Mouse (Mus musculus) adrenal gland, postnatal 25 days (tissue): Measurements from ENCODE around the gene Aldh3b2. TPM values are rescaled to one million over a fixed set of nuclear protein-coding genes. Genes with fewer than 3 reads are reported as not detected.

Experiments used
- DNase-seq: peaks from one replicate; pipeline ENCODE4 v3.0.0; 2021; ENCODE audit warnings: mixed read lengths
- total RNA-seq: library from RNA; stranded (reverse); gene quantifications from 2 replicates; pipeline ENCODE4 v1.2.3, GENCODE M21; 2021

Gene Aldh3b2
- total RNA-seq, 1 experiment from 2014 or later: 11.6 TPM

- DNase-seq: no peak
These were observed 15.9 kb downstream of the Aldh3b2 start for GRCm38 (mm10) chr19:3988066-3988465.

DNA sequence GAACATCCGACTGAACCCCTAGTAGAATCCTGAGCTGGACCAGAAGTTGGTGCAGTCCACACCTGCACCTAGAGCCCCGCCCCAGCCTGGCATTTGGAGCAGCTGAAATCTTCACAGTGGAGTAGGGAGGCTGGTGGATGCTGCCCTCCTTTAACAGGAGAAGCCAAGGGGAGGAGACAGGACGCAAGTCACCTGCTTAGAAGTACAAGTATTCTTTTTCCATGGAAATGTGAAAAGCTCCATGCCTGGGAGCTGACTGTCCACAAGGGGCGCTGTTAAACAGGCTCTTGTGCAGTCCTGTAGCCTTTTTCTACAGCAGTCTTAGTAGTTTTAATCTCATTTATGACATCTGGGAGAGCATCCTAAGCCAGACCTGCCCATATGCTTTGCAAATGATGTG lies 16.6 kb downstream of the Aldh3b2 start:
- no peak for DNase-seq

GRCm38 (mm10) chr19:3990804-3991203 lies 18.7 kb downstream of the Aldh3b2 start:
- no peak for DNase-seq

GRCm38 (mm10) chr19:3991562-3991961 lies 19.4 kb downstream of the Aldh3b2 start:
- DNase-seq: no peak

DNA sequence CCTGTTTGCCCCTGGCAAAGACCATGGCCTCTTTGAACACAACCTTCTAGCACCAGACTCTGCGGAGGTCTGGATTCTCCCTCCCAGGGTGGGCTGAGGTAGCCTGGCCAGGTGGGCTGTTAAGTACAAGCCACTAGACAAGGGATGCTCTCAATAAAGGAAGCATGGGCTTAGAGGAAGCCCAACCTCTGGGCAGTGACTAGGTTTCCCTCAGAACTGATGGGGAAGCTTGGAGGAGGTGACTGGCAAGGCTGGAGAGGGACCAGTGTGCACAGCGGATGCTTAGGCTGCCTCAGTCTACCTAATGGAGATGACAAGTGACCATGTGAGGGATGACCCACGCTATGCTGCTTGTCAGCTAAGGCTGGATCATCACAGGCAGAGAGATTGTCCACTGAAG lies 19.8 kb downstream of the Aldh3b2 start:
- no peak for DNase-seq

GRCm38 (mm10) chr19:3992416-3992815 lies 20.3 kb downstream of the Aldh3b2 start, which contains the start of gene Tbx10:
Gene Tbx10 (plus strand): TSS chr19:3992752.
- no peak for DNase-seq

- no peak for DNase-seq
These were observed 22.8 kb downstream of the Aldh3b2 start for GRCm38 (mm10) chr19:3994932-3995331.

GRCm38 (mm10) chr19:3995505-3995904 lies 23.4 kb downstream of the Aldh3b2 start:
- DNase-seq: no peak

GRCm38 (mm10) chr19:3996106-3996505 lies 24.0 kb downstream of the Aldh3b2 start:
- DNase-seq: no peak

GRCm38 (mm10) chr19:3996747-3997146 lies 24.6 kb downstream of the Aldh3b2 start:
- no peak for DNase-seq

DNA sequence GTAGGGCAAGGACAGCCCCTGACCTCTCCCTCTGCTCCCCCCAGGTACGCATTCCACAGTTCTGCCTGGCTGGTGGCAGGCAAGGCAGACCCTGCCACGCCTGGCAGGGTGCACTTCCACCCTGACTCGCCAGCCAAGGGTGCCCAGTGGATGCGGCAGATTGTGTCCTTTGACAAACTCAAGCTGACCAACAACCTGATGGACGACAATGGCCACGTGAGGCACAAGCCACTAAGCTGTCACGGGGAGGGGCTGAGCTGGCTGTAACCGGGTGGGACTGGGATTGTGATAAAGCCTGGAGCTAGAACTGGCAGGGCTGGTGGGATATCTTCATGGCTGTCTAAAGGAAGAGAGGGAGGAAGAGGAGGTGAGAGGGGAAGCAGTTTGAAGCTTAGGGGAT lies 25.1 kb downstream of the Aldh3b2 start:
- DNase-seq: no peak

DNA sequence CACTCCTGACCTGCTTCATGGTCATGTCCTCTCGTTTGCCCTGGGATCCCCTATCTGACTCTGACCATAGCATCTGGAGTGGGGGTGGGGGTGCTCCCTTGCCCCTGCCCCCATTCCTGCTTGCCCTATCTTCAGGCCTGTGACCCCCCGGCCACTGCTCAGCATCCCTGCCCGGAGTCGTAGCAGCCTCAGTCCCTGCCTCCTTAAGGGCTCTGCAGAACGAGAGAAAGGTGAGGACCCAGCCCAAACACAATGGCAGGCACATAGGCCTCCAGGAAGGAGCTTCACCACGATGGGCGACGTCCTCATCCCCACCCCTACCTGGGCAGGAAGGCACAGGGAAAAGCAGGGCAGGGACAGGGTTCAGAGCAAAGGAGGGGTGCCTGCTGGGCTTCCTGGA lies 26.2 kb downstream of the Aldh3b2 start:
- DNase-seq: no peak

- no peak for DNase-seq
These were observed 27.1 kb downstream of the Aldh3b2 start for GRCm38 (mm10) chr19:3999121-3999730.

DNA sequence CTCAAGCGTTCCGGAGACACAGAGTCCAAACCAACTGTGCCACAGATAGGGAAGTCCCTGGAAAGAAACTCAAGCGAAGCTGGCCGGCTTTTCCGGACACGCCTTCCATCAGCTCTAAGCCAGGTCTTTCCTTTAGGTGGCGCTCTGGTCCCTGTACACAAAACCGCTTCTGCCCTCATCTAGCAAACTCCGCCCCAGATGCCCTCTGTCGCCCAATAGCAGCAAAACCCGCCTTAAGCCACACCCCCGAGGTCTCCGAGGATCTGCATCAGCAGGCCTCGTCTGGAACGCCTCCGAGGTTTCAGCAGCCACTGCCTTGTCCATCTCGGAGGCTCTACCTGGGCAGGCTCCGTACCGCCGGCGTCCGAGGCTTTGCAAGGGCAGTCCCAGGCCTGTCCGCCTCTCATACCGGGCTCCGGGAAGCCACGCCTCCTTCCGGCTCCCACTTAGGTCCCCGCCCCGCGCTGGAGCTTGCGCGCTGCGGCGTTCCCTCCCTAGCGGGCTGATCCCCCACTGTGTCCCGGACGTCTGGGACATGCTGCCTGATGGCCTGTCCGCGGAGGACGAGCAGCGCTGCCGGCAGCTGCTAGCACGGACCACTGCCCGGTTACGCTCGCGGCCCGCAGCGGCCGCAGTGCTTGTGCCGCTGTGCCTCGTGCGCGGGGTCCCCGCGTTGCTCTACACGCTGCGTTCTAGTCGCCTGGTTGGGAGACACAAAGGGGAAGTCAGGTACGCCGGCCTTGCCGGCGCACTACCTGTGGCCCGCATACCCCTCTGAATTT lies 28.2 kb downstream of the Aldh3b2 start, which contains the start of the genes Nudt8 and Gm49405:
Gene Nudt8 (plus strand): TSS at position 462 of the 782 bp plus-strand sequence.
Gene Gm49405 (plus strand): TSS at position 508 of the 782 bp plus-strand sequence.
- DNase-seq: peak; percentile 90

DNA sequence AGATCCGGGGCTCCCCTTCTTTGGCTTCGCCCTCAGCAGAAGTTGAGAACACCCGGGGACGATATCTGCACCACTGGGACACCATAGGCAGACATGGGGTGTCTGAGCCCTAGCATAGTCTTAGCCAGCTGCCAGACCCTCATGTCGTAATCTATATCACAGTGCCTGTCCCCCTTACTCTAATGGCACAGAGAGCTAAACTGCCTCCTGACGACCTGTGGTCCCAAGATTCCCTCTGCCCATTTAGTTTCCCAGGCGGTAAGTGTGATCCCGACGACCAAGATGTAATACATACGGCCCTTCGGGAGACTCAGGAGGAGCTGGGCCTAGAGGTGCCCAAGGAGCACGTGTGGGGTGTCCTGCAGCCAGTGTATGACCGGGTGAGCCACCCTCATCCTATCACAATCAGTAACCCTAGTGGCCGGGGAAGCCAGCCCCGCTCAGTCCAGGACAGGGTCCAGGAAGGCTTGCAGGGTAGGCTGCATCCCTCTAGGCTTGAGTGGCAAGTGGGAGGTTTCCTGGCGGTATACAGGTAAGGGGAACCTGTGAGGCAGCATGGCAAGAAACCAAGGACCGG lies 28.9 kb downstream of the Aldh3b2 start:
- no peak for DNase-seq

DNA sequence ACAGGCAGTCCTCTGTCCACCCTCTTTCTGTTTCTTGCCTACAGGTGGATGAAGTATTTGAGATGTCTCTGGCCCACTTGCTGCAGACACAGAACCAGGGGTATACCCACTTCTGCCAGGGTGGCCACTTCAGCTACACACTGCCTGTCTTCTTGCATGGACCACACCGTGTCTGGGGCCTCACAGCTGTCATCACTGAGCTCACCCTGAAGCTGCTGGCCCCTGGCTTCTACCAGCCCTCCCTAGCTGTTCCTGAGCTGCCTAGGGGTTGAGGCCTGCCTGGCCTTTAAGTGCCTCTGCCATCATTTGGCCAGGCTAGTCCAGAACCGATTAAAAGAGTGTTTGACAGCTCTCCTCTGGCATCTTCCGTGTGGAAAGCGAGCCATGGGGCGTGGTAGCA lies 29.6 kb downstream of the Aldh3b2 start:
- DNase-seq: no peak

GRCm38 (mm10) chr19:4003112-4003511 lies 31.0 kb downstream of the Aldh3b2 start, which contains the start of gene Doc2g:
Gene Doc2g (plus strand): TSS chr19:4003313.
- DNase-seq: no peak

GRCm38 (mm10) chr19:4003641-4004040 lies 31.5 kb downstream of the Aldh3b2 start:
- no peak for DNase-seq

DNA sequence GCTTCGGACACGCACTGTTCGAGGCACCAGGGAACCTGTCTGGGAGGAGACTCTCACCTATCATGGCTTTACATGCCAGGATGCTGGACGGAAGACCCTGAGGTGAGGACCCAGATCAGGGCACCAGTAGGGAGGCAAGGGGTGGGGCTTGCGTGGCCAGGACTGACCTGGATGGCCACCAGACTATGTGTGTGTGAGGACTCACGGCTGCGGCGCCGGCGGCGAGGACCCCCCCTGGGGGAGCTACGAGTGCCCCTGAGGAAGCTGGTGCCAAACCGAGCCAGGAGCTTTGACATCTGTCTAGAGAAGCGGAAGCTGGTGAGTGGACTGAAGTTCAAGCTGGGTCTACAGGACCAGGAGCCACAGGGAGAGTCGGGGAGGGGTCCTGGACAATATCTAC lies 32.2 kb downstream of the Aldh3b2 start:
- DNase-seq: no peak

DNA sequence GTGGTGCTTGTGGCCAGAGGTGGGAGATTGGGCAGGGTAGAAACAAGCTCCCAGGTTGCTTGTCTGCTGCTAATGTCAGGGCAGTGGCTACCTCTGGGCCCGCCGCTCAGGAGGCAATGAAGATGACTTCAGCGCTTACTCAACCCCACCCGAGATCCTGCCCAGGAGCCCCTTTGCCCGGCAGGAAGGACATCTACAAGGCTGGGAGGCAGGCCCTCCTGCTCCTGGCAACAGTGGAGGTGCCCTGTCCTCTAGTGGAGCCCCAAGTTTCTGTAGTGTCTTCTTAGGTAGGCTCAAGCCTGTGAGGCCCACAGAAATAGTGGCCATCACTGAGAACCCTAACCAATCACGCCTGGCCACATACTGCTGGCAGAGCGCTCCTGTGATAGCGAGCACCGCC lies 33.0 kb downstream of the Aldh3b2 start:
- no peak for DNase-seq

DNA sequence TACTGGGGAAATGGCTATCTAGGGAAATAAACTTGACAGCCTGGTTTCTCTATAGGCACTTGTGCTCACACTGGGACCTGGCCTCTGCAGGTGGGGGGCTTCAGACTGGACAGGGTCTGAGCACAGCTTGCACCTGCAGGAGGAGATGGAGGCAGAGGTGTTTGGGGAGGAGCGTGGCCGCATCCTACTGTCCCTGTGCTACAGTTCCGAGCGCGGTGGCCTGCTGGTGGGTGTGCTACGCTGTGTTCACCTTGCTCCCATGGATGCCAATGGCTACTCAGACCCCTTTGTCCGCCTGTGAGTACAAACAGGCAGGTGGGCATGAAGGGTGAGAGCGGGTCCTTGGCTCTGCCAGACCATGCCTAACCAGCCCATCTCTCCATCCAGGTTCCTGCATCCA lies 33.8 kb downstream of the Aldh3b2 start:
- DNase-seq: no peak

DNA sequence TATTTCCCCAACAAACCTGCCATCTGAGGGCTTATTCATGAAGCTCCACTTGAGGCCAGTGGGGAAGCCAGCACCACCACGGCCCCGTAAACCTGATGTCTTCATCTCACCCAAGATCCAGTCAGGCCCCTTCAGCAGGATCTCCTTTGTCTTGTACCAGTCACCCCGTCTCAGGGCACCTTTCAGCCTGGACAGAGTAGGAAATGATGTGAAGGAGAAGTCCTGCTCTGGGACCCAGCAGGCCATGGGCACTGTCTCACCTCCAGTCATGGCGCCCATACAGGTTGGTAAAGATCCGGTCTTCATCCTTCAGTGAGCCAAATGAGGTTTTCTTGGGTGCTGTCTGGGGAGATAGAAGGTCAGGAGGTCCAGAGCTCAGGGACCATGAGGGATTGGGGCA lies 39.0 kb downstream of the Aldh3b2 start:
- DNase-seq: no peak

DNA sequence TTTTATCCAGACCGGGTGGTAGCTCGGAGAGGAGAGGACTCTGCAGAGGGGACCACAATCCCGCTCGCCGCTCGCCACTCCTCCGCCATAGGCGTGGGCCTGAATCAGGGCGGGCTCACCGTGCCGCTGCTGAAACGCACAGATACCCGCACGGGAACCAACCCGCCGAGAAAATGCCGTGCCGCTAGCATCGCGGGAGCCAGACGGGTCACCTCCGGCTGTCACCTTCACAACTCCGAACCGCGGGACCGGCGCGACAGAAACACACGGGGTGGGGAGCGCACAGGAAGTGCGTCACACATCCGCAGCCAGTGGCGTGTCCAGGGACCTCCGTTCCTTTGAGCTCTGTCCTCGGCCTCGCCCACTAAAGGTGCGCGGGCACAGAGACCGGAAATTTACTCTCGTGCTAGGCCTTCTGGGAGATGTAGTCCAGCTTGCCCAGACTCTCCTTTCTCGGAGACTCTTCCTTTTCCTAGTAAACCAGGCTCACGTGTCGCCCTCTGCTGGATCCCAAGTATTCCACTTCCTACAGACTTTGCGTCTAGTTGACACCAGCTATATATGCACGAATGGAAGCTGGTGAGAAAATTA lies 40.4 kb downstream of the Aldh3b2 start, which contains the start of gene Ndufv1:
Gene Ndufv1 (minus strand): TSS at position 375 of the 591 bp plus-strand sequence.
- peak; percentile 90 for DNase-seq
